Mouse (Mus musculus): ENCODE measurements at regions not wholly inside any gene's neighbourhood (a gene's known extent, or its start where the extent isn't known, plus 50 kb on each side); places are given as distances from the start of the nearest gene placed in this dataset.

DNA sequence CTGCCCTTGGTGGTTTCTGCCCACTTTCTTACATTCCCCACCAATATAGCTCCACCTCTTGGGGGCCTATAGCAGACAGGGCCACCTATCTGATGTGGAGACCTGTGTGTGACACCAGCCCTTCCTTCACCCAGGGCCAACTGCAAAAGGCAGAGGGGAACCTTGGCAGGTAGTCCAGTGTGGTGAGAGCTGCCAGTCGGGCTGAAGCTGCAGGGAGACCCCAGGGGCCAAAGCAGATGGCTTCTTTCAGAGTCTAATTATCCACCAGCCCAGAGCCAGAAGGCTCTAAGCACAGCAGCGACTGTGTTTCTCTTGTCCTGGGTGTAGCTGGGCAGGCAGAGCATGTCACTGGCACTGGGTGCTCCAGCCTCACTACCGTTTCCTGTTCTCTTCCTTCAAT is 104.5 kb downstream of the Chst1 start:
- in situ Hi-C loops (cut with MboI, MseI) = no loop called here

DNA sequence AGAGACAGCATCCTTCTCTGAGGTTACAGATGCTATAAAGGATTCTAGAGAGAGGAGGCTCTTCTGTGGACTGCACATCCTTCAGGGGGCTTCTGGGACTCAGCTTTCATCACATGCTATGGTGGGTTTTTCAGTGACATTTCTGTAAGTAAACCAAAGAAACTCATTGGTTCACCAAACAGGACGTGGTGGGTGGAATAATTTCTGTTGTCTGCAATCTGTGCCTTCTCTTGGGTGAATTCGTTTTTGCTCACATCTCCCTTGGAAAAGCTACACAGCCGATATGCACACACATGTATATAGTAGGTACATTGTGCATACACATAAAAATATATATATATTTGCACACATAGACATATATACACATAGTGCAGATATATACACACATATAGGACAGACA is 110.2 kb downstream of the Chst1 start:
- in situ Hi-C loops (cut with MboI, MseI) = no loop called here

DNA sequence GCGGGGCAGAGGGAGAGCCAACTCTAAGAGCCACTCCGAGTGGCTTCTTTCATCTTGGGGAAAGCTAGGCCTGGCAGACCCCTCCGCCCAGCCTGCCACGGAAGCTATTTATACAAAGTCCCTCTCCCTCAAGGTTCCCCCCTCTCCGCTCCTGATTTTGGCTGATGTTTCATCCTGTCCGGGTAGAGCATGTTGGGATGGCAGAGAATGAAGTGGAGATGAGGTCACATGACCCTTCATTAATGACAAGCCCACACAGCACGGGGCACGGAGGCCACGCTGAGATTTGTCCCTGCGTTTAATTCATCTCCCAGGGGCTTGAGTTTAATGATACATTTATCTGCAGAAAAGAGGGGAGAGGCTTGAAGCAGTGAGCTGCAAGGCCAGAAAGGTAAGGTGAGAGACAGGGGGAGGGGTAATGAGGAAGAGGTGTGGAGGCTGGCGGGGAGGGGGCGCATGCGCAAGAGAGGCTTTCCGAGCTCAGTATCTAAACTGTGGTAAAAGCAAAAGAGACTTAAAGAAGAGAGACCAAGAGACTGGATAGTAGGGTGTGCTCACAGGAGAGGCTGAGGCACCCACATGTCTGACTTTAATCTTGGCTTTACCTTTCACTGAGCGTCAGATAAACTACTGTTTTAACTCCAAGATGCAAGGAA is 111.7 kb downstream of the Chst1 start:
- in situ Hi-C loops (cut with MboI, MseI) = no loop called here

DNA sequence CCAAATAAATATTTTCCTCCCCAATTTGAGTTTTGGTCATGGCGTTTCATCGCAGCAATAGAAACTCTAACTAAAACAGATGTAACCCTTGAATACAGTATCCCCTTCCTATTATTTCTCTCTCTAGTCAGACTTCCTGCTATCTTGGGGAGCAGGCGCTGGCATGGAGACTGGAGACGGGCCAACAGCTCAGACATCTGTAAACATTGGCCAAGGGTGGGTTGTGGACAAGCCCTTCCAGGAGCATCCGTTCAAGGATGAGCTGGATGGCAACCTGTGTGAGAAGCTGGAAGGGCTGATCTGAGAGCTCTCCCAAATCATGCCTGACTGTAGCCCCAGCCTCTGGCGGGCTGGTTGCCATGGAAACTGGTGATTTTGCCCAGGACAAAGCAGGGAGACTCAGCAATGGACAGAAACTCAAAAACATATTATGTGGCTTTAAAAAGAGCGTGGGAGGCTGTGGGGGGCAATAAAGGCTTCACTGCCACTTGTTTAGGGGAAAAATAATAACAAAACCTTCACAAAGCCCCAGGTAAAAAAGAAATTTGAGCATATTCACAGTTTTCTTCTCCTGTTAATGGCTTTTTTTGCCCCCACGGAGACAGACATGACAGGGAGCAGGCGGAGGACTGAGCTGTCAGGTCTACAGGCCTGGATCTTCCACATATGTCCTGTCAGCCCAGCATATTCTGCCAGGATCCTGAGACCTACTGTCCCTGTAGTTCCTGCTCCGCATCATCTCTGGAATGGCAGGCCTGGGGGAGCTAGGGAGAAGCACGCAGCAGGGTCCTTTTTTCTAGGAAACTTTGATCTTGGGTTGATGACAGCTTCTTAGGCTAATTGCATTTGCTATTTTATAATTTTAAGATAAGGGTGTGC is 113.0 kb downstream of the Chst1 start:
- in situ Hi-C loops (cut with MboI, MseI) = no loop called here

DNA sequence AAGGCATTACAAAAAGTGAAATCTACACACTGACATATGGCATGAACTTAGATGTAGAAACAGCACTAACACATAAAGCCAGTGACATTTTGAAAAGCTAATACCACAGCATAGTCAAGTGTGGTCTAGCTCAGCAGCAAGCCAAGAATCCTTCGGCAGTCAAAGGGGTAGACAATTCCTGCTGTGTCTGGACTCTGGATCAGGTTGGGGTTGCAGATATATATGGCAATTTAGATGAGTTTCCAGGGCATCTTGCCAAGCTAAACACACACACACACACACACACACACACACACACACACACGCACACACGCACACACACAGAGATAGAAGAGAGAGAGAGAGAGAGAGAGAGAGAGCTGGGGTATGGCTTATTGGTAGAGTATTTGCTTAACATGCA is 118.2 kb downstream of the Chst1 start:
- in situ Hi-C loops (cut with MboI, MseI) = no loop called here

DNA sequence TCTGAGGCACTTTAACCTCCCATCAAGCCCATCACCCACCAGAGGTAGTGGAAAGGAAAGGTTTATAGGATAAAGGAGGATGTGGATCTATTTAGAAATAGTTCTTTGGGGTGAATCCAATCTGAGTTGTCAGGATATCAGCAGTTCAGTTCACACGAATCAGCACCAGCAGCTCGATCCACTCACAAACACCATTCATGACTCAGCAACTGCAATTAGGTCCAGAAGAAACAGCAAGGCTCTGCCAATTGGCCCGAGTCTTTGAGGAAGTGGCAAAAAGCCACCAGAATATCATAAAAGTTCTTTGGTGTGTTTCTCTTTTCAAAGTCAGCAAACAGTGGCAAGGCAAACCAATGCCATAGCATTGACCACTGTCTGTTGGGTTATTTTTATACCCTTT is 122.4 kb downstream of the Chst1 start:
- in situ Hi-C loops (cut with MboI, MseI) = no loop called here

DNA sequence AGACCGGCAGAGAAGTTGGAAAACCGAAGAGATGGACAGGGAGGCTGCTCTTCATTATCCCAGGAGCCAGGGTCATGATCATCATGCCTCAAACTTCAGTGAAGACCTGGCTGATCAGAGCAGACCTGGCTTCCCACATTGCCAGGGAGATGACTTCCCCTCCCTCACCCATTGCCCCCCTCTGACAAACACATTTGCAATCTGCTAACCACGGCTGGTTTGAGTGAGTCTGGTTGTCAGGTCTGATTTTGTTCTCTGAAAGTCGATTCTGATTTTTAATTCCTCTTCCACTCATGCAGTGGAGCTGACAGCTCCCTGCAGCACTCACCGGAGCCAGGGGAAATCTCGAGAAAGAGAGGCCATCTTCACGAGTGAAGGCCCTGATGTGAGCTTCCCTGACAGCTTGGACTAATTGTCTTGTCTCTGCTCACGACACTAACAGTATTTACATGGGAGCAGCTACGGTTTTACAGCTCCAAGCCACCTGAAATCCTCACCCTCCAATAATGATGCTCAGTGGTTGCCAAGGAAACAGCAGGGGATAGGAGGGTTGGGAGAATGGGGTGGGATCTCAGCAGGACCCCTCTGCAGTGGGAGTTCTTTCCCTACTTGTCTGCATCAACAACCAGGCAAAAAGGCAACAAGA is 124.2 kb downstream of the Chst1 start:
- in situ Hi-C loops (cut with MboI, MseI) = no loop called here

DNA sequence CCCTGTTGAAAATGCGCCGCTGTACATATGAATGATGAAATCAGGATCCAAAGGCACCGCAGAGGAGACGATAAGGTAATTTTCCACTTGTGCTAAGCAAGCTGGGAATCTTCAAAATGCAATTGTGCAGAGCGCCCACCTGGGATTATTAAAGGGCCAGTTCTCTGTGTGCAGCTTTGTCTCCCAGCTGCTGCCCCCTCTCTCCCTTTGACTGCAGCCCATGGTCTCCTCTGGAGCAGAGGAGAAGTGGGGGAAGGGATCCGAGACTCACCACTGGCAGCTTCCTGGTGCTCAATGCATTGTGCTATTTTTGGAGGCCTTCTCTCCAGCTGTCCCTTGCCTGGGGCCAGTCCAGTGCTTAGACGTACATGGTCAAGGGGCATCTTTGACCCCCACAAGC is 127.1 kb downstream of the Chst1 start:
- in situ Hi-C loops (cut with MboI, MseI) = no loop called here

DNA sequence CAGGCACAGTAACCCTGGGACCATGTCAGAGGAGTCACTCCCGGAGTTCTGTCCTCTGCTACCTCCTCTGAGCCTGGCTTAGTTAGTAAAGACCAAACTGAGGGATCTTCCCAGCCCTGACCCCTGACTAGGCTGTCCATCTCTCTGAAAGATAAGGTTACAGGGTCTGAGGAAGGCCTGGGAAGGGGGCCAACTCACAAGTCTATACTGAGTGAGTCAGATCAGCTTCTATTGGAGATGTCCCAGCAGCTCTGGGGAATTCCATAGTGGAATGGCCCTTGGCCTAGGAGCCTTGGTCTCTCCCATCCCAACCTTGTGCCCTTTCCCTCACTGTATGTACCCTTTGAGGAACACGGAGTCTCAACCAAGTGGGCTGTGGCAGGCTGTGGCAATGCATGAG is 127.7 kb downstream of the Chst1 start:
- in situ Hi-C loops (cut with MboI, MseI) = no loop called here

DNA sequence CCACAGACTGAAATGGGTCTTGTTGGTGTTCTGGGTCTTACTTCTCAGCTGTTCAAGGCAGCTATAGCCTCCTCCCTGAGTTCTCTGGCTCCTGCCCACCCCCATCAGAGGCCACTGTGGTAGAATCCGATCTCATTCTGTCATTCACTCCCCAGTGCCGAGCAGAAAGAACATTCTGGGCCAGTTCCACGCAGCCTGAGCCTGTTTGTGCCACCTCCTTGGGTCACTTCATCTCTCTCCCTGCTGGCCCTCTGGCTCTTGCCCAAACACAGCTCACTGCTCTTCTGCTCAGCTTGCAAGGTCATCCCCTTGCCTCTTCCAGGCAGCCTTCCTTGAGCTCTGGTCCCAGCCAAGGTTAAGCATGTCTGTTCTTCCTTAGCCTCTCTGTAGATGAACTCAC is 128.9 kb downstream of the Chst1 start:
- in situ Hi-C loops (cut with MboI, MseI) = no loop called here

DNA sequence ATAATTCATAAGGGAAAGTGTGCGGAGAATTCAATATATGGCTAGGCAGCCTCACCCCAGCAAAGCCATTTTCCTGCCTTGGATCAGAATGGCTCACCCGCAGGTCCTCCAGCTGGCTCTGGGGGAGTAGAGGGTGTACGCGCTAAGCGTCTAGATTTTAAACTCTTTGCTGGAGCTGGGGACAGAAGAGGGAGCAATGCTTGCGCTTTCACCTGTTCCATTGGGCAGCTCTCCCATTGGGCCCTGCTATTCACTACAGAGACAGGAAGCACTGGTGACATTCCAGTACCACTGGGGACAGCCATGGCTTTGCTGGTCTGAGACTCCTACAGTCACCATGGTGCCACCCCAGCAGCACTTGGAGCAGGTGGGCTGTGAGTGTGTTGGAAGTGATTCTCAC is 130.9 kb downstream of the Chst1 start:
- in situ Hi-C loops (cut with MboI, MseI) = no loop called here

DNA sequence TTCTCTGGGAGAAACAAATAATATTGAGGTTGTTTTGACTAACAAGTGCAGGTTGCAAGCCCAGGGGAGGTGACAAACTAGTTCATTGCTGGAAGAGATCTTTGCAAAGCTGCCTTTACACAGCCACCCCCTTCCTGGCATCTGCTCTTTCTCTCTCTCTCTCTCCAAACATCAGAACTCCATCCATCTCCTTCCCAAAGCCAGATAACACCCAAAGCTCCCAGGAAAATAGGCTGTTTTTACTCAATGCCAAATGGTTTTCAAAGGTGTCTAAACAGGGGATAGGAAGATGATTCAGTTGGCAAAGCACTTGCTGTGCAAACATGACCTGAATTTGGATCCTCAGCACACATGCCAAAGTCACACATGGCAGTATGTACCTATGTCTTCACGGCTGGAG is 133.9 kb downstream of the Chst1 start:
- in situ Hi-C loops (cut with MboI, MseI) = no loop called here

DNA sequence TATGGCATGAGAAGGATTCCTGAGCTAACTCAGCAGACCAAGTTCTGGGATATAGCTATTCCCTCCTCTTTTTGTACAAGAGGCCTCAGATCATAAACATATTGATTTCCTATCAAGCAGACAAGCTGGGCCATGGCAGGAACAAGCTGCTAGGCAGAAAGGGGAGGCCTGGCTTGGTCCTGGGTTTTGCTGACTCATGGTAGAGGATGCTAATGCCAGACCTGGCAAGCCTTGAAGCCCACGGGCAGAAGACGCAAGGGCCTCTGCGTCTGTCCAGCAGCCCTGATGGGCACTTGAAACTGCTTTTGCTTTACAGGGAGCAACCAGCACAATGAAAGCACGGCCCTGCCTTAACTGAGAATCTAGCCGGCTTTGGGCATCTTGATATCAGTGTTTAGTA is 136.3 kb downstream of the Chst1 start:
- in situ Hi-C loops (cut with MboI, MseI) = no loop called here

DNA sequence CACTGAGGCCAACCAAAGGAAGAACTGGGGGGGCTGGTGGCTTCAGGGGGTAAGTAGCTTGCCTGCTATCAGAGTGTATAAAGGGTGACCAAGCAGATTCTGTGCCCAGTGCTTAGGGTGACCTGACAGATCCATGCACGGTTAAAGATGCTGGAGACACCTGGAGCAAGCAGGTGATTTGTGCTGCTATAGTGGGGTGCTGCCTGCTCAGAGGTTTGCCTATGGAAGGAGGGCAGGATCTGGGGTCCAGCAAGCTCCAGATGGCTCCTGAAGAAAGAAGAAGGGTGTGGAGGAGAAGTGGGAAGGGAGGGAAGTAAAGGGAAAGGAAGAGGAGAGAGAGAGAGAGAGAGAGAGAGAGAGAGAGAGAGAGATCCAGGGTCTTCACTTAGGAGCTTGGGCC is 137.8 kb downstream of the Chst1 start:
- in situ Hi-C loops (cut with MboI, MseI) = no loop called here

DNA sequence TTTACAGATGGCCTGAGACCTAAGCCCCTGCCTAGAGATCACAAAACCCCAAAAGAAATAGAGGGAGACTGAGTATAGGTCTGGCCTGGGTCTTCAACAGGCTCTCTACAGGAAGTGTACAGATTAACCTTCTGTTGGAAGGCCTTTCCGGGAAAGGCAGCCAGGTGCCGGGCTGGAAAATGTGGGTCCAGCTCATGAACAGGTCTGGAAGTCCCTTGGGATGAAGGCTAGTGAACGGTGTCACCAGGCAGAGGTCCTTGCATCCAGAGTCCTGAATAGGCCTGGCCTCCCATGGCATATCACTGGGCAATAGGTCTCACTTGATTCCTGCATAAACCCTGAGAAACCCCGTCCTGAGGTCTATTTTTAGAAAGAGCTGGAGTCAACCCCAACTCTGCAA is 140.1 kb downstream of the Chst1 start:
- in situ Hi-C loops (cut with MboI, MseI) = no loop called here

DNA sequence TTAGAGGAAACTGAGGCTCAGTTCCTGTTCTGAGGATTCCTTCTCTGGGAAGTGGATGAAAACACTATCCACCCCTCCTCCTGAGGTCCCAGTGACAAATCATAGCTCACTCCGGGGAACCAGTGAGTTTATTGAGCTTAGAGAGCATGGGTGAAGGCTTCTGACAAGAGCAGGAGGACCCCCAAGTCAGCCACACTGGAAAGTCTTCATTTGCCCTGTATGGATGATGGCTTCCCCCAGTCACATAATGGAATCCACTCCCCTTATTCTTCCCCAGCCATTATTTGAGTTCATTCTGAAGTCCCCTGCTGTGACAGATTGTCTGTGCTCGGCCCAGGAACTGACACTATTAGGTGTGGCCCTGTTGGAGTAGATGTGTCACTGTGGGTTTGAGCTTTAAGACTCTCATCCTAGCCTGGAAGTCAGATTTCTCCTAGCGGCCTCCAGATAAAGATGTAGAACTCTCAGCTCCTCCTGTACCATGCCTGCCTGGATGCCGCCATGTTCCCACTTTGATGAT is 141.3 kb downstream of the Chst1 start:
- in situ Hi-C loops (cut with MboI, MseI) = no loop called here

DNA sequence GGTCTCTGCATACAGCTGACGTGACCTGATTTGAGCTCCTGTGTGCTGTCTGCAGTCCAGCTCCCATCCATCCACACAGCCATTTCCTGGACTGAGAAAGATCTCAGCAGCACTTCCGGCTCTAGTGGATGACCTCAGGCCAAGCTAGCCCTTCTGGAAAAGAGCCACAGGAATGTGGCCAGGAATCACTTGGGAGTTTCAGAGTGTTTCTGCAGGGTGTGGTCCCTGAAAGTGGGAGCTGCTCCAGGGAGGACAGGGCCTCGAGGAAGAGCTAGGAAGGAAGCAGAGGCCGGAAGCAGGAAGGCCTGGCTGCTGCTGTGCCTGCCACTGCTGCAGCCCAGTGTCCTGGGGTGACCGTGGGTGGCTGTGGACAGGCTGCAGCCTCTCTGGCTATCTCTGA is 142.5 kb downstream of the Chst1 start:
- in situ Hi-C loops (cut with MboI, MseI) = no loop called here

DNA sequence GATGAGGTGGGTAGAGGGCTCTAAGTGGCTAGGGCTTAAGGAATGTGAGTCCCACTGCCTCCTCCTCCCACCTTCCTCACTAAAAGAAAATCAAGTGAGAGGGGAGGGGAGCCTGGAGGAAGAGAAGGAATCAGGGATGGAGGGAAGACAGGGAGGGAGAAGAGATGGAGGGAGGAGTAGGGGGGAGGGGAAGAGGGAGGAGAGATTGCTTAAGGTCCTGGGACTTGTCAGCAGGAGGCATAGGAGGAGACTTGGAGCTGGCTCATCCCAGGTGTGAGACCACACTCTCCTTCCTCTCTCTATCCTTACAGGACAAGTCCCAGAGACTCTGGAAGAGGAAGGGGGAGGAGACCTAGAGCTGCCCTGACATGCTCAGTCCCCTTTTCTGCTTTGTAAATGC is 143.2 kb downstream of the Chst1 start:
- in situ Hi-C loops (cut with MboI, MseI) = no loop called here

DNA sequence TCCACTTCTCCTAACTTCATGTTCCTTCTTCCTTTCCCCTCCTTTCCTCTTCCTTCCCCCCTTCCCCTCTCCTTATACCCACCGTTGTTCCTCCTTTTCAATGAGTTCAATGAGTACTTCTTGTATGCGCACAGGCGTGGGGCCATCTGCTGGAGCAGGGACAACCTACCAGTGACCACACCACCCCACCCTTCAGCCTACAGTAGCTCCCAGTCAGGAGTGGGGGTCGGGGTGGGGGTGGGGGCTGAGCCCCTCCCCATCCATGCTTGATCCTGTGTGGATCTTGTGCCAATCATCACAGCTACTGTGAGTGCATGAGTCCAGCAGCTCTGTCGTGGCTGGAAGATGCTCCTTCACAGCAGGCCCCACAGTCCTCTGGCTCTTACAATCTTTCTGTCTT is 143.6 kb downstream of the Chst1 start:
- in situ Hi-C loops (cut with MboI, MseI) = no loop called here

DNA sequence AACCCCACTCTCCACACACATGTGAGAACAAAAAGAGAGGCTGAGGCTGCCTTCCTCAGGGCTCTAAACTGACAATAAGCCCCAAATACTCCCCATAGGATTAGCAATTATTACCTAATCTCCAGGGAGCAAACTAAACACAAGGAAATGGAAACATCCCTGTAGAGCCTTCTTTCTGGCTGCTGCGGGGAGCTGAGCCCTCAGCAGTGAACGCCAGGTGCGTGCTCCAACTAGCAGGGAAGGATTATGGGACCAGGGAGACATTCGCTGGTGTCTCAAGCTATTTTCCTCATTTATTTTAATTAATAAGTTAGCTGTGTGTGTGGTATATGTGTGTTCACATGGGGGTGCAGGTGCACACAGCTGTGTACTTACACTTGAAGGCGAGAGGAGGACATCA is 144.4 kb downstream of the Chst1 start:
- in situ Hi-C loops (cut with MboI, MseI) = no loop called here

DNA sequence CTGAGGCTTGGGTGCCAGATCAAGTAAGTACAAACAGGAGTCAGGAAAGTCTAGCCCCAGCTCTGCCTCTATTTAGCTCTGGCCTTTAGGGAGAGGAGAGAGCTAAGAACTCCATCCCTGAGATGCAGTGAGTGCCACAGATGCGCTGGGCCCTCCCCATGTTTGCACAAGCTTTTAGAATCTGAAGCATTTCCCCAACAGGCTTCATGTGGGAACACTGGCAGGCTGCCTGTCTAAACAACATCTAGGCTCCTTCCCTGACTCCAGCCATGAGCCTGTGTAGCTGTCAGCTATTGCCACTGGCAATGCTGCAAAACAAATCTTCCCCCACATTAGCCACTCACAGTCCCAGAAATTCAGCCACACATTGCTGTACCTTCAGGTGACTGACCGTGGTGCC is 147.9 kb downstream of the Chst1 start:
- in situ Hi-C loops (cut with MboI, MseI) = no loop called here

DNA sequence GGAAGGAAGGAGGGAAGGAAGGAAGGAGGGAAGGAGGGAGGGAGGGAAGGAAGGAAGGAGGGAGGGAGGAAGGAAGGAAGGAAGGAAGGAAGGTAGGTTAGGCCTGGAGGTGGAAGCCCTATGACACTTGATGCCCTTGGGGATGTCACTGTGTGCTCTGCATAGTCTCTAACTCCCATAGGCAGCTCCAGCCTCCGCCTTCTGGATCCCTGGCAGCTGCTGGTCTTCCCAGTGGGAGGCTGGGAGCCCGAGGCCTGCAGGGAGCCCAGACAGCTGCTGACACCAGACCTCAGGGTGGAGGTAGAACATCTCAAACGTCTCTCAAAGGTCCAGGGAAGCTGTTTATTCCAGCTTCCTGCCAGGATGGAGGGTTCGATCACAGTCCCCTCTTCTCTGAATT is 150.6 kb downstream of the Chst1 start:
- in situ Hi-C loops (cut with MboI, MseI) = no loop called here

DNA sequence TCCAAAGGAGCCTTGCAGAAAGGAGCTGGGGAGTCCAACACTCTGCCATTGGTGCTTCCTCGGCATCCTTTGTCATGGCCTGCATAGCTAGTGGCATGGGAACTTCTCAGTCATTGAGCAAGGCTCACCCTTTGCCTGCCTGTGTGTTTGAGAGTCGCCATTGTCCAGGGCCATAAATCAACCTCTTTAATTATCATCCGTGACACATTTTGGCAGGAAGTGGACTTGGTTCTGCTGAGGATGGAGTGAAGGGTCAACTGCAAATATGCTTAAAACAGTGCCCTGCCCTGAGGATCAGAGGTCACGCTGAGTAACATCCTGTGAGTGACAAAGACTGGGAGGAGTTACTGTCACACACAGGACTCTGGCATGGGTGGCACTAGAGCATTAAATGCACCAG is 151.2 kb downstream of the Chst1 start:
- in situ Hi-C loops (cut with MboI, MseI) = no loop called here
